Mouse (Mus musculus) megakaryocyte-erythroid progenitor cell, adult 5-6 weeks (primary cell): Measurements from ENCODE around the gene 2410004B18Rik. TPM values are rescaled to one million over a fixed set of nuclear protein-coding genes. Genes with fewer than 3 reads are reported as not detected.
"Not testable (repeated sequence)": the region's sequence is repeated elsewhere in the genome, so short reads cannot be mapped to it uniquely, and the experiment has no call there.

ENCODE experiments used
- ATAC-seq: replicated peaks from 2 replicates; pipeline ENCODE4 v1.8.0; 2016; ENCODE audit warnings: mild to moderate bottlenecking, inconsistent platforms; ENCODE audit not compliant: severe bottlenecking, poor library complexity, low FRiP score, low TSS enrichment
- total RNA-seq, 2 experiments: library from RNA; stranded (forward) in 1 of 2; stranded (reverse) in 1 of 2; fragments of 200-1000, 215-1000 nt in 1 of 2; fragments of >200 nt in 1 of 2; fragmentation: Nextera tagmentation in 1 of 2; gene quantifications; 2 replicates each; pipeline ENCODE4 v1.2.3; 2014 to 2017

2410004B18Rik gene
- total RNA-seq, 2 experiments from 2014 or later = 19.4 to 20.3 TPM

GRCm38 (mm10) chr3:145959824-145960223 is 22.0 kb downstream of the 2410004B18Rik start:
- peak; percentile 62 for ATAC-seq

DNA sequence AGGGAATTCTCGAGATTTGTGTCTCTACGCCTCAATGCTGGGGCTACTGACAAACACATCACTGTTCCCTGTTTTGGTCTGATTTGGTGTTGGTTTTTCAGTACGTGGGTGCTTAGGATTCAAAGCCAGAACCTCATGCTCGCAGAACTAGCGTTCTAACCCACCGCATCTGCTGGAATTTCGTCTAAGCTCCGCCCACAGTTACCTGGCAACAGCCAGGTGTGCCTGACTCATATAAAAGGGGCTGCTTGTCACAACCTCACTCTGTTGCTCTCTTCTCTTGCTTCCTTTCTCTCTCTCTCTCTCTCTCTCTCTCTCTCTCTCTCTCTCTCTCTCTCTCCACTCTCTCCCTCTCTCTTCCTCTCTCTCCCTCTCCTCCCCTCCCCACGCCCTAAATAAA is 24.6 kb downstream of the 2410004B18Rik start:
- no peak for ATAC-seq

DNA sequence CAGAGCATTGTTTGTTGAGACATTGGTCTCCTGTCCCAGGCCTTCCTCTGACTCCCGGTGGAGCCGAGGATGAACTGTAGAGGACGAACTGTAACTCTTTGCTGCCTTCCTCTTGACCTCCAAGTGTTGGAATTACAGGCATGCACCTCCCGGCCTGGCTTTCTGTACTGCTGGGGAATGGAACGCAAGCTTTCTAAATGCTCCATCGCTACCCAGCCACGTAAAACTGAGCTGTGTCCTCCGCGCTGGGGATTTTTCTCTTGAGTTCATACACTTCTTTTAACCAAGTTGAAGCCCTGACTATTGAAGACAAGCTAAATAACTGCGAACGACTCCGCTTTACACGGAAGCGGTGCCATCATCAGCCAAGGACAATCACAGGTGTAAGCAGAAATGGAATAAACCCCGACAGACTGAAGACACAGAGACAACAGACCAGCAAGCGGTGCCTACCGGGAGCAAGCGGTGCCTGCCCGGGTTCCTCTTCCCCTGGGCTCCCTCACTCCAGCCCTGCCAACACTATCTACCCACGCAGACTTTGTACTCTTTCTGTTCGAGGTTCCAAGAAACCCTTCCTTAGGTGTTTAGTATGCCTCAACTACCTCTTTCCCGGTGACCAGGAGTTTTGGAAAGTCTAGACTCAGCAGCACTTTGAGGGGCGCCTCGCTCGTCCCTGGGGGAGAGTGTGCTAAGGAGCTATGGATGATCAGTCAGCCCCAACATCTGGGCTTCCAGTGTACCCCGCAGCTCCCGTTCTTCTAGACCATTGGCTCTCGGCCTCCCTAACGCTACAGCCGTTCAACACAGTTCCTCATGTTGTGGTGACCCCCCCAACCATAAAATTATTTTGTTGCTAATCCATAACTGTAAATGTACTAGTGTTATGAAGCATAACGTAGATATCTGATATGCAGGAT is 25.5 kb downstream of the 2410004B18Rik start:
- peak; percentile 46 for ATAC-seq

DNA sequence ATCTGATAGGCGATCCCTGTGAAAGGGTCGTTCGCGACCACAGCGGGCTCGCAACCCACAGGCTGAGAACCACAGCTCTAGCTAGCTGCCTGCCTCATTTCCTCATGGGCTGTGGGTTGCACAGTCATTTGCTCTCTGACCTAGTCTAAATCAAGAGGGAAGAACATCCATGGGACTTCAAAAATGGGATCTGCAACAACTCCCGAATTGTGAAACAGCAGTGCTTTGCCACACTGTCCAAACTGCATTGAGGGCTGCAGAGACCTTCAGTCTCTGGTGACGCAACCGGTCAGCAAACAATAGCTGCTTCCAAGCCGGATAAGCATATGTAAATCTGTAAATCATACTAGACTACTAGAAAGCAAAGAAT is 26.2 kb downstream of the 2410004B18Rik start:
- peak; percentile 36 for ATAC-seq

- peak; percentile 81 for ATAC-seq
These were observed 26.7 kb downstream of the 2410004B18Rik start for GRCm38 (mm10) chr3:145964473-145964872.

DNA sequence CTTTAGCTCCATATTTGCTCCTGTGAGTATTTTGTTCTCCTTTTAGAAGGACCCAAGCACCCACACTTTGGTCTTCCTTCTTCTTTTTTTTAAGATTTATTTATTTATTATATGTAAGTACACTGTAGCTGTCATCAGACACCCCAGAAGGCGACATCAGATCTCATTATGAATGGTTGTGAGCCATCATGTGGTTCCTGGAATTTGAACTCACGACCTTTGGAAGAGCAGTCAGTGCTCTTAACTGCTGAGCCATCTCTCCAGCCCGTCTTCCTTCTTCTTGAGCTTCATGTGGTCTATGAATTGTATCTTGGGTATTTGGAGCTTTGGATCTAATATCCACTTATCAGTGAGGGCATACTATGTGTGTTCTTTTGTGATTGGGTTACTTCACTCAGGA is 27.8 kb downstream of the 2410004B18Rik start:
- ATAC-seq = not testable (repeated sequence)

GRCm38 (mm10) chr3:145966806-145967205 is 29.0 kb downstream of the 2410004B18Rik start:
- ATAC-seq = no peak

GRCm38 (mm10) chr3:145969031-145969501 is 31.3 kb downstream of the 2410004B18Rik start:
- peak; percentile 37 for ATAC-seq

DNA sequence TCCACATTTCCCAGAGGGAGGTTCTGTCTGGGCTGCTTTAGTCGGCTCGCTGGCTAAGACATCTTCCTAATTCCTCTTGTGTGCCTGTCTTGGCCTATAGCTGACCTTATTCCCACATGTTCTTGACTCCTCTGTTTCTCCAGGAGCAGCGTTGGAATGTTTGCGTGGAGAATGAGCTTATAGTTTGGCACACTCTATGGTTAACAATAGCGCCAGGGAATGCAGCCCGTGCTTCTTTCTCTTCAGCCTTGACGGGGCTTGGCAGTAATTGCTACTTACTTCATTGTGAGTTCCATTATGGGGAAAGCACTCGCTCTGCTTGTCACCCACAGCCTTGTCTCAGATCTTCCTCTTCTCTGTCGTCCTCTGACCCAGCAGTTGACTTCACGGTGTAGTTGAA is 33.7 kb downstream of the 2410004B18Rik start:
- ATAC-seq = no peak

- ATAC-seq = no peak
These were observed 37.2 kb downstream of the 2410004B18Rik start for GRCm38 (mm10) chr3:145974986-145975385.

DNA sequence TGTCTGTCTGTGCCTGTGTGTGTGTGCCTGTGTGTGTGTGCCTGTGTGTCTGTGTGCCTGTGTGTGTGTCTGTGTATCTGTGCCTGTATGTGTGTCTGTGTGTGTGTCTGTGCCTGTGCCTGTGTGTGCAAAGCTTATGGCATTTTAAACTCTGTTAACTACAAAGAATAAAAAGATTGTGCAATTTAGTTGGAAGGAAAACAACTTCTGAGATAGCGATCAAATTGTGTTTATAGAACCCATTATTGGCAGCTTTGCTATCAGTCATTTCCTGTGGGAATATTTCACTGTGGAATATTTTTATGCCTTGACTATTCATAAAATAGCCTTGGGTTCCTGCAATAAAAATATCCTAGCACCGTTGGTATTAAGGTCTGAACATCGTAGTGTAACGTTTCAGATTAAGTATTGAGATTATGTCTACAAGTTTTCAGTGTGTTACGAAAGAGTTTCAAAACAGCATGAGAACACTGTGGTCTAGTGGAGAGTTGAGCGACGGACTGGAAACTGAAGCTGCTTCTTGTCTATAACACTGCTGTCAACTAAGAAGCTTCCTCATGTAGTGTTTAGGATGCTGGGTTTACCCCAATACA is 47.6 kb downstream of the 2410004B18Rik start:
- no peak for ATAC-seq

- no peak for ATAC-seq
These were observed 48.6 kb downstream of the 2410004B18Rik start for GRCm38 (mm10) chr3:145986317-145987001.

- ATAC-seq = peak; percentile 16; the same call in 1 of the 2 replicates
These were observed 49.6 kb downstream of the 2410004B18Rik start, which contains the start of gene Syde2 for GRCm38 (mm10) chr3:145987268-145987969. TSS of gene Syde2 (plus strand) at chr3:145987870.

GRCm38 (mm10) chr3:145987970-145988683 is 50.3 kb downstream of the 2410004B18Rik start:
- ATAC-seq = peak; percentile 85

- ATAC-seq = peak; percentile 3; the same call in 1 of the 2 replicates
These were observed 51.1 kb downstream of the 2410004B18Rik start for GRCm38 (mm10) chr3:145988684-145989575.

- ATAC-seq = no peak
These were observed 51.8 kb downstream of the 2410004B18Rik start for GRCm38 (mm10) chr3:145989576-145990081.

DNA sequence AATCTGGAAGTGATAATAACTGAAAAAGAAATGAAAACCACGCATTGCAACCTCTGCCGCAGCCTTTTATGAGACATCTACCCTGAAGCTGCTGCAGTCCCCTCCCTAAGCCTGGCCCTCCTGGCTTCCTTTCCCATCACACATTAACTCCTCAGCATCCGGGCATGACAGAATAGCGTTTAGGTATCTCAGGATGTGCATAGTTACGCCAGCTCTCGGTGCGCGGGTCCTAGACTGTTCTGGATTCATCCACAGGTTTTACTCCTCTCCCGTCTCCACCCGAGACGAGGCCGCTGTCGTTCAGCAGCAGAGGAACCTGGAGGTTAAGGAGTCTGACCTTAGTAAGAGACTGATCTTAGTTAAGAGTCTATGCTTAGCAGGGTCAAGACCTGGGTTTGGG is 53.3 kb downstream of the 2410004B18Rik start:
- ATAC-seq = no peak
